Mouse (Mus musculus): ENCODE data around the gene Mbd3. TPM values are rescaled to one million over a fixed set of nuclear protein-coding genes. Genes with fewer than 3 reads are reported as not detected.

Gene Mbd3
- polyA plus RNA-seq, 1 experiment from 2014 or later: 256 TPM

DNA sequence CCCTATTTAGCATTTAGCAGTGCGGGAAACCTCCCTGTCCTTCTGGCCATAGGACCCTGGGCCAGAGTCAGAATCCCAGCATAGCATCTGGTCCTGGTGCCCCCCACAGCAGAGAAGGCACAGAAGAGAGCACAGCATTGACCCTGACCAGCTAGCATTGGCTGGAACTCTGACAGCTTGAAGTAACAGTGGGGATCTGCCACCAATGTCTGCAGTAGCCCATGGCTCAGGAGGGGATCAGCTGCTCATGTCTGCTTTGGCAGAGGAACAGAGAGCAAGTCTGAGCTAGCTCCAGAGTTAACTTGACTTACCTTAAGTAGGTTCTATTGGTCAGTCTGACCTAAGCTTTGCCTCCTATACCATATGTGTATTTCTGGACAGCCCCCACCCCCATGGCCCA lies 18.5 kb upstream of the Mbd3 start:
- Histone ChIP-seq H3K9me3 (ENCODE audit: control insufficient read depth, low read length) (no peaks in the 10 kb centered on the region), H3K36me3 (ENCODE audit: control insufficient read depth, insufficient read depth) (peaks cover 54% of the 10 kb centered on the region), H3K27me3 (replicated peaks; ENCODE audit: control insufficient read depth, insufficient read depth, low read length) (no peaks in the 10 kb centered on the region), H3K4me3 (replicated peaks; ENCODE audit: low read length) (no peak overlapping the region), H3K27ac (ENCODE audit: low read length) (no peak overlapping the region; the same call in 1 of the 2 replicates), H3K4me1 (replicated peaks; ENCODE audit: control insufficient read depth, insufficient read depth, low read length) (peaks cover 32% of the 10 kb centered on the region), H3K9ac (replicated peaks; ENCODE audit: low read depth, low read length) (no peak overlapping the region), H3K4me2 (ENCODE audit: low read length) (no peak overlapping the region)
- no peak for ATAC-seq
- 84% methylated on average over 1 of the region's 1 CpGs for WGBS

DNA sequence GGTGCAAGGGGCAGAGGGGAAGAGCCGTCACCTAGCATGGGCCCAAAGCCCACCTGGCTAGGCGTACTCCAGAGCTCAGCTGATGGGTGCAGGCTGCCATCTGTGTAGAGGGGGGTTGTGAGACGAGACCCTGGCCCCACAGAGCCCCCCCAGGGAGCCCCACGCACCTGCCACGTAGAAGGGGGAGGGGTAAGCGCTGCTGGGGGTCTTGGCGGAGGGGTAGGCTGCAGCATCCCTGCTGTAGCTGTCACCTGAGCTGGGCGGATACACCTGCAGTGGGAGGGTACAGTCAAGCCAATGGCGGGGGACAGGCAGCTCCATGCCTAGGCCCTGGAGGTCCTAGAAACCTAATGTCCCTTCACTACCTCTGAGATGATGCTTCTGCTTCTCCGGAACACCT lies 18.0 kb upstream of the Mbd3 start:
- H3K9ac ChIP-seq (replicated peaks; ENCODE audit: low read depth, low read length): no peak overlapping the region
- no peak overlapping the region for H3K27ac ChIP-seq (ENCODE audit: low read length)
- peaks cover 27% of the 10 kb centered on the region for H3K4me1 ChIP-seq (replicated peaks; ENCODE audit: control insufficient read depth, insufficient read depth, low read length)
- no peaks in the 10 kb centered on the region for H3K27me3 ChIP-seq (replicated peaks; ENCODE audit: control insufficient read depth, insufficient read depth, low read length)
- no peaks in the 10 kb centered on the region for H3K9me3 ChIP-seq (ENCODE audit: control insufficient read depth, low read length)
- 89% methylated on average over 10 of the region's 10 CpGs for WGBS
- no peak for ATAC-seq
- H3K4me3 ChIP-seq (replicated peaks; ENCODE audit: low read length): no peak overlapping the region
- H3K4me2 ChIP-seq (ENCODE audit: low read length): no peak overlapping the region
- H3K36me3 ChIP-seq (ENCODE audit: control insufficient read depth, insufficient read depth): peaks cover 56% of the 10 kb centered on the region

DNA sequence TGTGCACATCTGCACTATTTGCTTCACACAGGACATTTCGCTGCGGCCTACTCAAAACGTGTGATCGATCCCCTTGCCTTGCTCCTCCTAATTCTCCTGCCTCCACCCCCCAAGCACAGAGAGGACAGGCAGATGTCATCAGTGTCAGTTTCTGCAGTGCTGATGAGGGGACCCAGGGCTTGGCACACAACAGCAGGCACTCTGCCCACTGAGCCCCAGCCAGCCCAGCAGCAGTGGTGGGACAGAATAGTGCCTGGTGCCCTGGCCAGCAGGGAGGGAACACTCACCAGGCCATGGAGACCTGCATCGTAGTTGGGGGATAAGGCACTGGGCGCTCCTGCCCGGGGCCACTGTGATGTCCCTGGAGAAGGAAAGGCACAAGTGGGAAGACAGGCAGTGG lies 16.2 kb upstream of the Mbd3 start:
- H3K27ac ChIP-seq (ENCODE audit: low read length): no peak overlapping the region
- 91% methylated on average over 7 of the region's 7 CpGs for WGBS
- H3K4me2 ChIP-seq (ENCODE audit: low read length): no peak overlapping the region
- no peaks in the 10 kb centered on the region for H3K9me3 ChIP-seq (ENCODE audit: control insufficient read depth, low read length)
- no peak overlapping the region for H3K4me3 ChIP-seq (replicated peaks; ENCODE audit: low read length)
- H3K27me3 ChIP-seq (replicated peaks; ENCODE audit: control insufficient read depth, insufficient read depth, low read length): no peaks in the 10 kb centered on the region
- no peak overlapping the region for H3K9ac ChIP-seq (replicated peaks; ENCODE audit: low read depth, low read length)
- H3K36me3 ChIP-seq (ENCODE audit: control insufficient read depth, insufficient read depth): peaks cover 60% of the 10 kb centered on the region
- H3K4me1 ChIP-seq (replicated peaks; ENCODE audit: control insufficient read depth, insufficient read depth, low read length): peaks cover 18% of the 10 kb centered on the region
- no peak for ATAC-seq

DNA sequence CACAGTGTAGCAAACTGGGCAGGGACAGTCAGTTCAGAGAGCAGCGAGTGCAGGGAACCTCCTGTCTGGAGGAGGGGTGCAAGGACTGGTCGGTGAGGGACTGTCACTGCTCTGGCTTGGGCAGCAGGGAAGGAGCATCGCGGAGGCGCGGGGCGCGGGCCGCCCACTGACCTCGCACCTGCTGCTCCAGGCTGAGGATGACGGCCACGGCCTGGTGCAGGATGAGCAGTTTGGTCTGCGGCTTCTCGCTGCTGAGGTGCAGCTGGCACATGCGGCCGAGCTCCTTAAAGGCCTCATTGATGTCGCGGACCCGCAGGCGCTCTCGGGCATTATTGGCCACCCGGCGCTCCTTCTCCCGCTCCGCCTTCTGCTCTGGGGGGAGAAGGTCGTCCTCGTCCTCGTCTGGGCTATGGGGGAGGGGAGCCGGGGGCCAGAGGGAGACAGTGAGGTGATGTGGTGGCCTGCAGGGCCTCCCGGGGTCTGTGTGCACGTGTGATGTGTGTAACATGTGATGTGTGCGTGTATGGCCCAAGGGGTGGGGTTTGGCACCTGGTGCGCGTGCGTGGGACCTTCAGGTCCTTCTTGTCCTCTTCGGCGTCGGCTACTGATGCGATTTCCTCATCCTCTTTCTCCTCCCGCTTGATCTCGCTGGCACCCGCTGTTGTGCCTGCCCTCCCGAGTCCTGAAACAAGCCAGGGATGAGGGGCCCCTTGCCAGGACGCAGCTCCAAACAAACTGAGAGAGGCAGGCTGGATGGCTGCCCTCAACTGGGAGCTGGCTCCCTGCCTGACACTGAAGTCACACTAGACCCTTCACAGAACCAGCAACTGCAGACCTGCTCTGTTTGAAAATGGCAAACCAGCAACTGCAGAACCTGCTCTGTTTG lies 13.5 kb upstream of the Mbd3 start:
- no peak overlapping the region for H3K4me3 ChIP-seq (replicated peaks; ENCODE audit: low read length)
- WGBS: 66% methylated on average over 44 of the region's 44 CpGs
- H3K27me3 ChIP-seq (replicated peaks; ENCODE audit: control insufficient read depth, insufficient read depth, low read length): no peaks in the 10 kb centered on the region
- no peak overlapping the region for H3K4me2 ChIP-seq (ENCODE audit: low read length)
- peaks cover 3% of the 10 kb centered on the region for H3K4me1 ChIP-seq (replicated peaks; ENCODE audit: control insufficient read depth, insufficient read depth, low read length)
- H3K27ac ChIP-seq (ENCODE audit: low read length): peak overlapping the region; percentile 50
- H3K9me3 ChIP-seq (ENCODE audit: control insufficient read depth, low read length): no peaks in the 10 kb centered on the region
- peaks cover 48% of the 10 kb centered on the region for H3K36me3 ChIP-seq (ENCODE audit: control insufficient read depth, insufficient read depth)
- ATAC-seq: peak; percentile 29; the same call in 1 of the 2 replicates
- no peak overlapping the region for H3K9ac ChIP-seq (replicated peaks; ENCODE audit: low read depth, low read length)

DNA sequence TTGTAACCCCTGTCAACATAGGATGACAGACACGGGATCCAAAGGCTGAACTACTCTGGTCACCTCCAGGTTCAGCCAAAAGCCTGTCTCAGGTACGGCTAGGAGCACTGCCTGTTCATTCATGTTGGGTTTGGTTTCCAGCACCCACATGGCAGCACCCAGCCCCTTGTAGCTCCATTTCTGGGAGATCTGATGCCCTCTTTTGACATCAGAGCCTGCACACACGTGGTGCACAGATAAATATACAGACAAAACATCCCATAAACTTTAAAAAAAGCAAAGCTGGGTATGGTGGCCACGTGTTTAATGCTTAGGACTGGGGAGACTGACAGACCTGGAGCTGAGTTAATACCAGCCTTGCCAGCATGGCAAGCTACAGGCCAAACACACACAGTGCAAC lies 8.6 kb upstream of the Mbd3 start:
- ATAC-seq: no peak
- peaks cover 21% of the 10 kb centered on the region for H3K4me1 ChIP-seq (replicated peaks; ENCODE audit: control insufficient read depth, insufficient read depth, low read length)
- H3K27me3 ChIP-seq (replicated peaks; ENCODE audit: control insufficient read depth, insufficient read depth, low read length): no peaks in the 10 kb centered on the region
- peaks cover 24% of the 10 kb centered on the region for H3K36me3 ChIP-seq (ENCODE audit: control insufficient read depth, insufficient read depth)
- no peak overlapping the region for H3K9ac ChIP-seq (replicated peaks; ENCODE audit: low read depth, low read length)
- H3K4me3 ChIP-seq (replicated peaks; ENCODE audit: low read length): no peak overlapping the region
- no peak overlapping the region for H3K4me2 ChIP-seq (ENCODE audit: low read length)
- no peaks in the 10 kb centered on the region for H3K9me3 ChIP-seq (ENCODE audit: control insufficient read depth, low read length)
- H3K27ac ChIP-seq (ENCODE audit: low read length): no peak overlapping the region
- WGBS: 46% methylated on average over 4 of the region's 4 CpGs

DNA sequence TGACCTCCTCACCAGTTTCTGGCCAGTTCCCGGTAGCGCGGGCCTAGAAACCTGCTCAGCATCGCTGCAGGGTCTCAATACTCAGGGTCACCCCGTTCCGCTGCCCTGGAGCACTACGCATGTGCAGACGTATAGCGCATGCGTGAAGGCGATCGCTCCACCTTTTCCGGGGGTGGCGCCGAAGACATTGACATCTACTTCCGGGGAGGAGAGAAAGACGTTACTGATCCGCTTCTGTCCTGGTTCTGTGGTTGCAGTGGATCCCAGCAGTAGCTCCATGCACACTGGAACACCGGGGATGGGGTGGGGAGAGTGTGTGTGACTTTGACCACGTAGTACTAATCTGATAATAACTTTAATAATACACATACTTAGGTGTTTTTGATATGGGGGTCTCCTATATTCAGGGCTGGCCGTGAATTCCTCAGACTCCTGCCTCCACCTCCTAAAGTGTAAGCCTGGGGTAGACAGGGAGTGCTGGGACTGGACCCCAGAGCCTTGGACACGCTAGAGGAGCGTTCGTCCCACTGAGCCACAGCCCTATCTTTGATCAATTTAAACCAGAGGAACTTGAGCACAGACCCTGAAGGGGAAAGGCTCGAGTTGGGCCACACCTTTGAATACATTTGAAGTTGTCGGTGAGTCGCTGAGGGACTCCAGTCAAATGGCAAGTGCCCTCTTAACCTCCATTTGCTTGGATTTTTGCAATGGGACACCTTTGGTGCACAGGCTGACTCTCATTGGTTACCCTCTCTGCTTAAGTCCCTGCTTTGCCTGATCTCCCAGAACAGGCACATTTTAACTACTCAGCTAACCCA lies 7.5 kb upstream of the Mbd3 start, which contains the start of gene Uqcr11:
Uqcr11 (minus strand) TSS at position 147 of the 818 bp plus-strand sequence.
- Histone ChIP-seq H3K27ac (ENCODE audit: low read length) (peak within 1 kb of the TSS; percentile 74), H3K9me3 (ENCODE audit: control insufficient read depth, low read length) (no peaks in the 10 kb centered on the region), H3K4me1 (replicated peaks; ENCODE audit: control insufficient read depth, insufficient read depth, low read length) (peaks cover 21% of the 10 kb centered on the region), H3K4me3 (replicated peaks; ENCODE audit: low read length) (peak within 1 kb of the TSS; percentile 83), H3K9ac (replicated peaks; ENCODE audit: low read depth, low read length) (peak within 1 kb of the TSS; percentile 78), H3K4me2 (ENCODE audit: low read length) (peak within 1 kb of the TSS; percentile 97), H3K27me3 (replicated peaks; ENCODE audit: control insufficient read depth, insufficient read depth, low read length) (no peaks in the 10 kb centered on the region), H3K36me3 (ENCODE audit: control insufficient read depth, insufficient read depth) (peaks cover 23% of the 10 kb centered on the region)
- ATAC-seq: peak; percentile 89
- 2% methylated on average over 27 of the region's 27 CpGs for WGBS

DNA sequence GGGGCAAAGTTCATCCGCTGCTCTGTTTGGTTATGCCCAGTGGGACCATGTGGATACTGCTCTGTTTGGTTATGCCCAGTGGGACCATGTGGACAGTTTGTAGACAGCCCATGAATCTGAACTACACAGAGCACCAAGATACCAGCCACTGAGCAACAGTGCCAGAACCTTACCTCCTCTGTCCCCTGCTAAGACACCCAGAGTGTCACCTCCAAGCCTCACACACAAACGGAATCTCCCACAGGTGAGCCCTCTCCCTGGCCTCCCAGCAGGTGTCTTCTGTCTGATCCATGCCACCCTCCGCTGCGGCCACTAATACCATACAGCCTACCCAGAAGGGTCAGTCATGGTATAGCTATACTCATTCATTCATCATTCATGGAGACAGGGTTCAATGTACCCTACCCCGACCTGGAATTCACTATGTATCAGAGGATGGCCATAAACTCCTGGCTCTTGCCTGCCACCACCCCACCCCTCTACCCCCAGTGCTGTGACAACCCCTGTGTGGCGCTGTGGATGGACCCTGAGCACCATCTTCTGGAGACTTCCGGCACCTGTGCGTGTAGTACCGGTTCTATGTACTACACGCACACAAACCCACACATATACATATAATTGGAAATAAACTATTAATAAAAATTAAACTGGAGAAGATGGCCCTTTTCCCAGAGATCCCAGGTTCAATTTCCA lies 6.3 kb upstream of the Mbd3 start:
- Histone ChIP-seq H3K9ac (replicated peaks; ENCODE audit: low read depth, low read length) (peak overlapping the region; percentile 78), H3K4me3 (replicated peaks; ENCODE audit: low read length) (peak overlapping the region; percentile 83), H3K27me3 (replicated peaks; ENCODE audit: control insufficient read depth, insufficient read depth, low read length) (no peaks in the 10 kb centered on the region), H3K27ac (ENCODE audit: low read length) (no peak overlapping the region), H3K36me3 (ENCODE audit: control insufficient read depth, insufficient read depth) (peaks cover 18% of the 10 kb centered on the region), H3K9me3 (ENCODE audit: control insufficient read depth, low read length) (no peaks in the 10 kb centered on the region), H3K4me2 (ENCODE audit: low read length) (peak overlapping the region; percentile 97), H3K4me1 (replicated peaks; ENCODE audit: control insufficient read depth, insufficient read depth, low read length) (peaks cover 21% of the 10 kb centered on the region)
- 59% methylated on average over 10 of the region's 10 CpGs for WGBS
- no peak for ATAC-seq

DNA sequence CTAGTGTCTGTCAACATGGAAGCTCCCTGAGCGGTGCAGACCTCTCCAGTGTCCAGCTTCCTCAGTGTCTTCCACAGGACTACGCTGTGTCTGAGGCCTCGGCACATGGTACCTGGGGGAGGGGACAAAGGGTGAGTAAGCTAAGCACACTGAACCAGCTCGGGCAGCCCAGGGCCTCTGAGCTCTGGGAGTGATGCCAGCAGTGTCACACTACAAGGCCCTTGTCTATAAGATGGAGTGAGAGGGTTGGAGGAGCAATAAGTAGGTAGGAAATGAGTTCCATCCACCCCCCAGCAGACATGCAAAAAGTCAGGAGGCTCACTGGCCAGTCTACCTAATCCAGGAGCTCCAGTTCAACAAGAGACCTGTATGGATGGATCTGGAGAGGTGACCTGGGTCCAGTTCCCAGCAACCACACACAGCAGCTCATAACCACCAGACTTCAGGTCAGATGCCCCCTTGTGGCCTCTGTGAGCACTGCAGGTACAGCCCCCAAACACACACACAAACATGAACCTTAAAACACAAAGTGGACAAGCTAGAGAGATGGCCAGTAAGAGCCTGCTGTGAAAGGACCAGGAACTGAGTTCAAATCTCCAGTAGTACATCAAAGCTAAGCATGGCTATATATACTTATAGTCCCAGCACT lies 3.8 kb upstream of the Mbd3 start:
- Histone ChIP-seq H3K9ac (replicated peaks; ENCODE audit: low read depth, low read length) (no peak overlapping the region), H3K36me3 (ENCODE audit: control insufficient read depth, insufficient read depth) (peaks cover 16% of the 10 kb centered on the region), H3K27me3 (replicated peaks; ENCODE audit: control insufficient read depth, insufficient read depth, low read length) (no peaks in the 10 kb centered on the region), H3K9me3 (ENCODE audit: control insufficient read depth, low read length) (no peaks in the 10 kb centered on the region), H3K4me3 (replicated peaks; ENCODE audit: low read length) (no peak overlapping the region), H3K27ac (ENCODE audit: low read length) (no peak overlapping the region), H3K4me2 (ENCODE audit: low read length) (no peak overlapping the region), H3K4me1 (replicated peaks; ENCODE audit: control insufficient read depth, insufficient read depth, low read length) (peaks cover 28% of the 10 kb centered on the region)
- no peak for ATAC-seq
- 97% methylated on average over 4 of the region's 4 CpGs for whole genome bisulfite sequencing
